Mouse (Mus musculus) lung, postnatal 14 days (tissue): Measurements from ENCODE around the gene Nup153.

Experiments used
- DNase-seq: peaks from one replicate; pipeline ENCODE4 v3.0.0; 2021

The Nup153 gene

DNA sequence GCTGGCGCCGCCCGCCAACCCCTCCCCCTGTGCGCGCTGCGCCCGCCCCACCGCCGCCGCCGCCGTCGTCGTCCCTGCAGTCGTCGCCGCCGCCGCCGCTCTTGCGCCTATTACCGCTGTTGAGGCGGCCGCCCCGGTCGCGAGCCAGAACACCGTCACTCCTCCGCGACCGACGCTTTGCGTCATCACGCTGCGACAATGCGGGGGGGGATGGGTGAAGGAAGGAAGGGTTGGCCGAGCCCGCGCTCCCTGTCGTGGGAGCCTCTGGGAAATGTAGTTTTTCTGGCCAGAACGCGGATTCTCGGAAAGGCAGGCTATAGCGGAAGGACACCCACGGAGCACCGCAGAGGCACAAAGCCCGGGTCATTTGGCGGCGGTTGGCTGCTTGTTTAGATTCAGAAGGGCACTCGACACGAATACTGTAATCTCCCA lies at the start of gene Nup153:
TSS of gene Nup153 (minus strand) at position 104 of the 432 bp plus-strand sequence.
- DNase-seq, result peak; percentile 100

DNA sequence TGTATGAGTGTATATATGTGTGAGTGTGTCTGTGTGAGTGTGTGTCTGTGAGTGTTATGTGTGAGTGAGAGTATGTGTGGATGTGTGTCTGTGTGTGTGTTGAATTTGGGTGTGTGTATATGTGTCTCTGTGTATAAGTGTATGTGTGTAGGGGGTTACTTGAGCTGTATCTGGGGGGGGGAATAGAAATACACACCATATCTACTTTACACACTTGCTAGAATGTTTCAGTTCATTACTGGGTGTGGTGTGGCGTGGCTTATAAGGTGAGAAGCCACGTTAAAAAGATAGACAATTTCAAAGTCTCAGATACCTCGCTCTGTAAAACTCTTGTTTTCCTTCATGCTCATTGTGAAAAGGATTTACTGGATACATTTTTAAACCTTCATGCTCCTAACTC lies 49.7 kb upstream of the Nup153 start:
- DNase-seq, result no peak

DNA sequence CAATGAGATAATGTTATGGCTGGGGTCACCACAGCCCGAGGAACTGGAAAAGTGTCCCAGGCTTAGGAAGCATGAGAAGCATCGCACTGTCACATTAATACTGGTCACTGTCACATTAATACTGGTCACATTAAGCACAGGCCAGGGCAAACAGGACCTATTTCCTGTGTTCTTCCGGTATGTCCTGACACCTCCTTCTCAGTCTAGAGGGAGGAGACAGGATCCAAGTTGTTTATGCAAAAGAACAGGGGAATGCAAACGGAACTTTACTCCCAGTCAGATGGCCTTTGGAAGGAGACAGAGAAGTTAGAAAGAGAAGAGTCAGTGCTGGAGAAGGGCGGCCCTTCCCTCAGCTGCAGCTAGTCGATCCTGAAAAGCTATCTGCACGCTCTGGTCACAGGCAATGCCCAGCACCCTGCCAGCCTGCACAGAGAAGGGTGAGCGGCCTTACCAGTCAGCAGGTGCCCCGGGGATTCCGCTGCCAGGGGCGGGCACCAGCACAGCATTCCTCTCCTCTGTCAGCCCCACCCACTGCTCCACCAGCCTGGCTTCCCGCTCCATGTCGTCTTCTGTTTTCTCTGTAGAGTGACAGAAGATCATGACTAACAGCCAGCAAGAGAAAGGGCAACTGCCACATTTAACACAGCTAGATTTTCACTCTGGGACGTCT lies 49.0 kb upstream of the Nup153 start:
- peak; percentile 22 for DNase-seq

DNA sequence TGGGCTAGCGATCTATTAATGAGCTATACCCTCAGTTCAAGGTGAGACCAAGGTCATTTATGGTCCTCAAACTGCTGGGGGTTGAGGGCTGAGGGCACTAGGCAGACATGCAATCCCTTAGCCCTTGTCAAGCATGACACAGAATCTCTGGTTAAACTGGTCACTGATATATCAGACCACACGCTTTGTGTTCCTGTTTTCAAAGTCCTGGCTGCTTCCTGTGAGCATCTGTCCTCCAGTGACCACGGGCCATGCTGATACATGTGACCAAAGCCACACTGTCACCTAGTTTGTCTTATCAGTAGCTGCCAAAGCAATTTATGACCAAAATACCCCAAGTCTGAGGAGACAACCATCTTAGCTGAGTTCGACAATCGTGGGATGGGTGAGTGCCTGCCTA lies 47.3 kb upstream of the Nup153 start:
- no peak for DNase-seq

- no peak for DNase-seq
Measured at GRCm38 (mm10) chr13:46772581-46772980, 44.8 kb upstream of the Nup153 start.

GRCm38 (mm10) chr13:46765361-46765760 lies 37.6 kb upstream of the Nup153 start:
- DNase-seq, result no peak

GRCm38 (mm10) chr13:46763210-46763609 lies 35.5 kb upstream of the Nup153 start:
- DNase-seq, result no peak

GRCm38 (mm10) chr13:46760921-46761320 lies 33.2 kb upstream of the Nup153 start:
- no peak for DNase-seq

DNA sequence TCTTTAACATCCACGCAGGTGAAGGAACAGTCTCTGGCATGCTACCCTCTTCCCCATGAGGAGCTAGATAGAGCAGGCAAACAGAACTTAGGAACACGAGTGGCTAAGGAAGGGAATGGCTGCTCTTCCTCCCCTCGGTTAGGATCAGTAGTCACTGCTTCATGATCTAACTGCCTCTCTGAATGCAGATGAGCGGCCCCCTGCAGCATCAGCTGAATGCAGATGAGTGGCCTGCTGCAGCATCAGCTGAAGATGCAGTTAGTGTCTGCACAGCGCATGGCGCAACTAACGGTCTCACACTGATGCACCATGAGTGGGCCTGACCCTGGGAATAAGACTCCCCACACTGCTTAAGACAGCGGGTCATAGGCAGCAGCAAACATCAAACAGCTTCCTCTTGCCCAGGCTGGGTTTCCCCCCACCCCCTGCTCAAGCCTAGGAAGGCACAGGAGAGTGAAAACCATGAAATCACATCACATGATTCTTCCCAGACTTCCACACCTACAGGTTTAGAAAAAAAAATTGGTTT lies 31.6 kb upstream of the Nup153 start:
- no peak for DNase-seq

GRCm38 (mm10) chr13:46758627-46759026 lies 30.9 kb upstream of the Nup153 start:
- DNase-seq, result no peak

DNA sequence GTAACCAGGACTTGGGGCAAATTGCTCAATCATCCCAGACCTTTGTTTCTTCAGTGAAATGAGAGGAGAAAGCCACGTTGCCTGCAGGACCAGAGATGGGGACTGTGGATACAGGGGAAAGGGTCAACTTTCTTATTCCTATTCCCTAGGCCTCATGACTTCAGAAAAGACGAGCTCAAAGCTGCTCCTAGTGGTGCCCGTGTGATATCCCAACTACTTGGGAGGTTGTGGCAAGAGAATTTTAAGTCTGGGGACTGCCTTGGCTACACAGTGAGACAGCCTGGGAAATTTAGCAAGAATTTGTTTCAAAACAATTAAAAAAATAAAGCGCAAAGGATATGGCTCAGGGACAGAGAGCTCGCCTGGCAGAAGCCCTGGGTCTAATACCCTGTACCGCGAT lies 30.2 kb upstream of the Nup153 start:
- DNase-seq, result no peak

GRCm38 (mm10) chr13:46753294-46753693 lies 25.6 kb upstream of the Nup153 start:
- DNase-seq, result no peak

DNA sequence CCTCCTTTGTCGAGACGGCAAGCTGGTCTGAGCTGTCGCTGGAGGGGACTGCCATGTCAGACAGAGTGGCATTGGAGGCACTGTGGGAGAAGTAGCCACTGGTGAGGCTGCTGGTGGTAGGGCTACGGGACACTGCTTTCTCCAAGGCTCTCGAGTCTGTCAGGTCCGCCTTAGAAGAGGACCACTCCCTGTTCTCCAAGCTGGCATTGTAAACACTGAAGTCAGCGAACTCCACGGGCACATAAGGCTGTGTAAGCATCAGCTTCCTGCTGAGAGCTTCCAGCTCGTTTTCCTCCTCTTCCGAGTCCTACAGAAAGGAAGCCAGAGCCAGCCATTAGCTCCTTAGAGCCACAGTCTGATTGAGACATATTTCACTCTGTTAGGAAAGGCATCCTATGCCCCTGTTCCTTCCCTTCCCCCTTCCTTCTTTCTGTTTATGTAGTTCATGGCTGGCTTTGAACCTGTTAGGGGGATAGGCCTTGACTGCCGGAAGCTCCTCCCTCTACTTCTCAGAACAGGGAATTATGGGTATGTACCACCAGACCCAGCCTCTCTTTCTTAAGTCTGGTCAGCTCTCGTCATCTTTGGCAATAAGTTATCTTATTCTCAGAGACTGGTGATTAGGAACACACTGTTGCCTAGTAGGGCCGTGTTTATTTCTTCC lies 25.0 kb upstream of the Nup153 start:
- DNase-seq, result peak; percentile 49

GRCm38 (mm10) chr13:46748138-46748873 lies 20.6 kb upstream of the Nup153 start:
- DNase-seq, result no peak

DNA sequence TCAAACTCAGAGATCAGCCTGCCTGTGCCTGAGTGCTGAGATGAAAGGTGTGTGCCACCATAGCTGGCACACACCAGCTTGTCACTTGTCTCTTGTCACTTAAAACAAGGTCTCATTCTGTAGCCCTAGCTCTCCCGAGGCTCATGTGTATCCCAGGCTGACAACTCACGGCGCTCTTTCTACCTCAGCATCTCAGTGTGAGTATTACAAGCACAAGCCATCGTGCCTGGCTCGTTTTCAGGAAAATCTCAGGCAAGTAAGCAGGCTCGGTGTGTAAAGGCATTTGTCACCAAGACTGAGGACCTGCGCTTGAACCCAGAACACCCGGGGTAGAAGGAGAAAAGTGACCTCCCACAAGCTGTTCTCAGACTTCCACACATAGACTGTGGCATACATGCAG lies 16.1 kb upstream of the Nup153 start:
- no peak for DNase-seq

DNA sequence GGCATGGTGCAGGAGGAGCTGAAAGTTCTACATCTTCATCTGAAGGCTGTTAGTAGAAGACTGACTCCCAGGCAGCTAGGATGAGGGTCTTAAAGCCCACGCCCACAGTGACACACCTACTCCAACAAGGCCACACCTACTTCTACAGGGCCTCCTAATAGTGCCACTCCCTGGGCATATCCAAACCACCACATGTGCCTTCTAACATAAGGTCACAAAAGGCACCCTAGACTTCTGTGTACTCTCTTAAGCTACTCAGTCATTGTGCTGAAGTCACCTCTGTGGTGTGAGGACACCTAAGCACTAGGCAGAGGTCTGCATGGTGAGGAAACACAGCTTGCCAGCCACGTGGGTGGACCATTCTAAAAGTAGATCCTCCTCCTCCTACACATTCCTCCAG lies 14.6 kb upstream of the Nup153 start:
- DNase-seq, result no peak

DNA sequence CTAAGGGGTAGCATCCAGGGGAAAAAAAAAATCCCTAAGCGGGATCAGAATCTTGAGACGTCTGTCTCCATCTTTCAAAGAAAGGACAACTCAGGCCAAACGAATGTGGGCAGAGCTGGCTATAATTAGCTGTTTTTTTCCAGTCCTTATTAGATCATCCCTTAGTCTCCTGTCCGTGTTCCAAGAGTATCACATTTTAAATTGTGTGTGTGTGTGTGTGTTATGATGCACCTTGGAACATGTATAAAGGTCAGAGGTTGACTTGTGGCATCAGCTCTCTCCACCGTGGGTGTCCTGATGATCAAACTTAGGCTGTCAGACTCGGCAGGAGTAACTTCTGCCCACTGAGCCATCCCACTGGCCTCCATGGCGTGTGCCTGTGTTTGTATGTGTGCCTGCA lies 11.7 kb upstream of the Nup153 start:
- no peak for DNase-seq

GRCm38 (mm10) chr13:46737482-46737881 lies 9.7 kb upstream of the Nup153 start:
- no peak for DNase-seq

- no peak for DNase-seq
Measured at GRCm38 (mm10) chr13:46736479-46736865, 8.7 kb upstream of the Nup153 start.

DNA sequence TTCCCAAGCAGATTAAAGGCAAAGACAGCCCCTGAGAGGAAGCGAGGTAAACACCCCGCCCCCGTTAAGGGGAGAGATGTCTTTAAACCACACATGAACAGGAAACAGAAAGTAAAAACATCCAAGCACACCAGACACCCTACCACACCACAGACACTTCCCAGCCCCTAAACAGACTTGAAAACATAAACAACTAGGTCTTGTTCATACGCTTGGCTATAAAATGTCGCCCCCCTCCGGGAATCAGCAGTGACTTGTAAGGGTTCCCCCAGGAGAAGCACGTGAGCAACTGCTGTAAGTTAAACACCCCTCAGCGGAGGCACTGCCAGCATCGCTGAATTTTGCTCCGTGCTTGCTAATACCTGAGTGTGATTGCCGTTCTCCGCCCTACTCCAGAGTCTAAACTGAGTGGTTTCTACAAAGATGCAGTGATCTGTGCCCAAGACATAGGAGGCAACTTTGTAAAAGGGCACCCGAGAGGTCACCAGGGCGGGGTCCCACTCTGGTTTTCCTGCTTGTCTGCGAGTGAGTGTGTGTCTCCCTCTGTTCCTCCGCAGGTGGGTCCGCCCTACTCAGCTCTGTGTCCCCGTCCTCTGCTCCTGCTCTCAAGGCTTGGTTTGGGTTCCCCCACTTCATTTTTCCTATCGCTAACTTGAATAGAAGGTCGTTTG lies 8.2 kb upstream of the Nup153 start:
- peak; percentile 61 for DNase-seq

DNA sequence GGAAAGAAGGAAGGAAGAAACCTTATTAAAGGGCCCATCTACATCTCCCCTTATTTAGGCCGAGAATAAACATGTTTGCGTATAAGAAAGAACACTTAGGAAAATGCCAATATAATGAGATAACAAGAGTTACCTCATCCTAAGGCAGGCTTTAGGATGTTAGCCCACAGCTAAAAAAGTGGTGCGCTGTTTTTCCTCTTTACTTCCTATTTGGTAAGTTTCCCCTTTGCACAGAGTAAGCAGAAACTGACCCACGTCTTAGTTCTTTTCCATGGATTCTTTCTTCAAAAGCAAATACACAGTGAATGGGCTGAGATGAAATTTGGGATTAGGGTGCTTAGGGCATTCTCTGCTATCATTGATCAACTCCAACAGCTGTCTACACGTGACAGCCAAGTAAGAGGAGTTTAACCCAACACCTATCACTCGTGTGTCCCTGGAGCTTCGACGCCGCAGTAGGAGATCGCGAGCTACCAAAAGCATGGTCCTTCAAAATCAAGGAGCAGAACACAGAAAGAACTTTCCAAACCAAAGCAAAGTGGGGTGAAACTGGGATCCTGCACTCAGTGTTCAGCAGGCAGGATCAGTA lies 7.6 kb upstream of the Nup153 start:
- no peak for DNase-seq

DNA sequence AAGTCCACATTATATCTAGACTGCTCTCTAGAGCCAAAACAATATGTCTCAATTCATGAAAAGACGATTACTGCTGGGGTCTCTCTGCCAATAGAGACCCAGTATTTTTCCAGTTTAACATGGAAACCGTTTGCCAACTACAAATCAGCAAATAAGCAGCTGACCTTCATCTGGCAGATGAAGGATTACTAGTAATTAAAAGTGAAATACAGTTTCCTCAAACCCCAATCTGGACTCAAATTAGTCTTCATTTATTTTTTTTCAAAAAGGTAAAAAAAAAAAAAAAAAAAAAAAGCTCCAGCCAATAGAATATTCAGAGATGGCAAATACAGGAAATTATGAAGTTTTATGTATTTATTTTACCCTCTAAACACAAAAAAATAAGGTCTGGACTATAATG lies 2.3 kb upstream of the Nup153 start:
- no peak for DNase-seq

DNA sequence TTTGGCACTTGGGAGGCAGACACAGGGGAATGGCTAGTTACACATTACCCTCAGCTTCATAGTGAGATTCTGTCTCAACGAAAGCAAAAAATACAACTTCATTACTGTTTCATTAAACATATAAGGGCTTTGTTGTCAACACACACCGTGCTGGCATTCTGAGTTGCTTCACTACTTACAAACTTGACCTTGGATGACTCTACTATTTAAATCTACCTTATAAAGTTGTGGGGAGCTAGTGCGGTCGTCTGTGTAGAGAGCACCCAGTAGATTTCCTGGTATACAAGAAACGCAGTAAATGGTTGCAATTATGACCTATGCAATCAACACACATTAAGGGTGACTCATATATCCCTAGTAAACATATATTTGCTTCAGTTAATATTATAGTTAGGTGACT lies 671 bp upstream of the Nup153 start:
- no peak for DNase-seq
